Mouse (Mus musculus) bone marrow macrophage, adult 2 months (primary cell): ENCODE measurements at regions not wholly inside any gene's neighbourhood (a gene's known extent, or its start where the extent isn't known, plus 50 kb on each side); places are given as distances from the start of the nearest gene placed in this dataset.
"Not testable (repeated sequence)": the region's sequence is repeated elsewhere in the genome, so short reads cannot be mapped to it uniquely, and the experiment has no call there.

ENCODE experiments used
- H3K27ac ChIP-seq: 2 replicates; pipeline ENCODE4 v1.5.1; 2012; ENCODE audit warnings: low read depth, low read length; ENCODE audit not compliant: insufficient read depth
- H3K4me1 ChIP-seq: 2 replicates; pipeline ENCODE4 v1.6.1; 2012; ENCODE audit warnings: low read length; ENCODE audit not compliant: control insufficient read depth, insufficient read depth
- H3K4me3 ChIP-seq: 2 replicates; pipeline ENCODE4 v1.5.1; 2012; ENCODE audit warnings: mild to moderate bottlenecking, low read length, moderate library complexity; ENCODE audit not compliant: insufficient read depth
- CTCF ChIP-seq: IDR thresholded peaks from 2 replicates; pipeline ENCODE4 v1.5.1; 2012; ENCODE audit warnings: low read depth, mild to moderate bottlenecking, low read length, moderate library complexity
- POLR2A ChIP-seq: IDR thresholded peaks from 2 replicates; pipeline ENCODE4 v1.6.1; 2012; ENCODE audit warnings: mild to moderate bottlenecking, low read depth, low read length, borderline replicate concordance

GRCm38 (mm10) chr1:65687322-65687721 lies 239.0 kb upstream of the Crygf start:
- Histone ChIP-seq H3K27ac (no peak overlapping the region), H3K4me1 (no peaks in the 10 kb centered on the region), H3K4me3 (no peak overlapping the region)
- TF ChIP-seq CTCF = no peak

GRCm38 (mm10) chr1:65730262-65730661 lies 196.1 kb upstream of the Crygf start:
- Histone ChIP-seq H3K27ac (no peak overlapping the region), H3K4me1 (no peaks in the 10 kb centered on the region), H3K4me3 (no peak overlapping the region)
- TF ChIP-seq POLR2A (no peak), CTCF (no peak)

GRCm38 (mm10) chr1:65757951-65758350 lies 168.4 kb upstream of the Crygf start:
- no peak overlapping the region for H3K27ac ChIP-seq
- TF ChIP-seq CTCF (no peak), POLR2A (no peak)
- H3K4me1 ChIP-seq = no peaks in the 10 kb centered on the region
- H3K4me3 ChIP-seq = no peak overlapping the region

- TF ChIP-seq CTCF = no peak
- TF ChIP-seq POLR2A = no peak
- no peak overlapping the region for H3K27ac ChIP-seq
- H3K4me1 ChIP-seq = no peaks in the 10 kb centered on the region
- no peak overlapping the region for H3K4me3 ChIP-seq
These were observed 165.2 kb upstream of the Crygf start for GRCm38 (mm10) chr1:65761141-65761540.

- TF ChIP-seq POLR2A = no peak
- TF ChIP-seq CTCF = no peak
- no peak overlapping the region for H3K4me3 ChIP-seq
- no peak overlapping the region for H3K27ac ChIP-seq
- H3K4me1 ChIP-seq = no peaks in the 10 kb centered on the region
These were observed 126.1 kb upstream of the Crygf start for GRCm38 (mm10) chr1:65800244-65800643.

GRCm38 (mm10) chr1:65820771-65821170 lies 105.5 kb upstream of the Crygf start:
- TF ChIP-seq POLR2A (no peak), CTCF (no peak)
- Histone ChIP-seq H3K4me3 (no peak overlapping the region), H3K4me1 (no peaks in the 10 kb centered on the region), H3K27ac (no peak overlapping the region)

- Histone ChIP-seq H3K4me3 (no peak overlapping the region), H3K4me1 (no peaks in the 10 kb centered on the region), H3K27ac (no peak overlapping the region)
- no peak for TF ChIP-seq POLR2A
- TF ChIP-seq CTCF = no peak
These were observed 85.2 kb upstream of the Crygf start for GRCm38 (mm10) chr1:65841116-65841515.

- Histone ChIP-seq H3K4me3 (no peak overlapping the region; the same call in 1 of the 2 replicates), H3K4me1 (peaks cover 15% of the 10 kb centered on the region), H3K27ac (peak overlapping the region; percentile 90)
- TF ChIP-seq CTCF = no peak
- no peak for TF ChIP-seq POLR2A
These were observed 79.3 kb upstream of the Crygf start for GRCm38 (mm10) chr1:65847005-65847404.

- H3K4me1 ChIP-seq, H3K27ac ChIP-seq, H3K4me3 ChIP-seq: not testable (repeated sequence)
These were observed 52.6 kb upstream of the Crygf start for GRCm38 (mm10) chr1:65873691-65874090.
